In genomic region chr19:56343869-56344563, GRCm38 (mm10) we compare ENCODE assay signal across 10 mouse cellular contexts. TPM values are rescaled to one million over a fixed set of nuclear protein-coding genes. Genes with fewer than 3 reads are reported as not detected.
DNase-seq lines count a peak whose midpoint lies in the region; ATAC-seq lines count a peak whose summit lies in the region.
"Had no signal": no experiment of that assay in that cellular context is flagged by ENCODE, and none has a peak within 500 bp of the region (broad histone marks: within the 10 kb centered on the region; RNA-seq: fewer than 3 reads in every experiment).

No protein-coding gene starts in this region.

- no peaks in the 10 kb centered on the region for H3K9me3 ChIP-seq in forebrain, embryonic 15.5 days
- H3K9me3 ChIP-seq in midbrain, embryonic 16.5 days (replicated peaks; ENCODE audit: control insufficient read depth, low read length, poor library complexity, severe bottlenecking), result no peaks in the 10 kb centered on the region
- H3K9me3 ChIP-seq: limb, embryonic 13.5 days had no signal

- H3K4me1 ChIP-seq in forebrain, embryonic 15.5 days, result peaks cover 24% of the 10 kb centered on the region
- H3K4me1 ChIP-seq in midbrain, embryonic 16.5 days (ENCODE audit: control insufficient read depth, insufficient read depth, low read length), result peaks cover 22% of the 10 kb centered on the region

- H3K4me3 ChIP-seq in forebrain, embryonic 15.5 days, result peak overlapping the region; percentile 18; the same call in 1 of the 2 replicates
- H3K4me3 ChIP-seq in midbrain, embryonic 16.5 days (ENCODE audit: low read depth, low read length), result 0 out of 2 replicates have a peak overlapping the region, but pooled peaks have one; percentile 5
- H3K4me3 ChIP-seq: limb, embryonic 13.5 days had no signal

- peak; percentile 20 to 25 for DNase-seq in frontal cortex, adult 2 months (ENCODE audit: extremely low spot score in 1 of 2, low spot score in 1 of 2)
- no peak for DNase-seq in frontal cortex, postnatal 10 days (ENCODE audit: low spot score in 2 of 2)
- peak; percentile 65 for DNase-seq in adrenal gland, postnatal 14 days
- DNase-seq in urinary bladder, postnatal 25 days (ENCODE audit: low spot score), result no peak
- DNase-seq in T-cell, adult 2 months (ENCODE audit: low spot score), result no peak
- no peak for DNase-seq in kidney, adult 8-10 months
- DNase-seq: spleen, adult 18-20 months had no signal

- peak; percentile 54; the same call in 1 of the 2 replicates for ATAC-seq in forebrain, embryonic 15.5 days (replicated peaks)
- no peak for ATAC-seq in midbrain, embryonic 16.5 days

- no peak overlapping the region for H3K9ac ChIP-seq in forebrain, embryonic 15.5 days (replicated peaks)
- peak overlapping the region; percentile 36; the same call in 1 of the 2 replicates for H3K9ac ChIP-seq in midbrain, embryonic 16.5 days (ENCODE audit: low read depth, low read length)
- H3K9ac ChIP-seq: limb, embryonic 13.5 days had no signal

- H3K27me3 ChIP-seq in forebrain, embryonic 15.5 days, result no peaks in the 10 kb centered on the region
- H3K27me3 ChIP-seq in midbrain, embryonic 16.5 days (ENCODE audit: control insufficient read depth, insufficient read depth, low read depth, low read length), result no peaks in the 10 kb centered on the region

- 6% methylated on average over 26 of the region's 26 CpGs for WGBS in forebrain, embryonic 15.5 days
- 12% methylated on average over 26 of the region's 26 CpGs for WGBS in midbrain, embryonic 16.5 days

- no peak overlapping the region for H3K27ac ChIP-seq in forebrain, embryonic 15.5 days (replicated peaks)
- peak overlapping the region; percentile 39; the same call in 1 of the 2 replicates for H3K27ac ChIP-seq in midbrain, embryonic 16.5 days (ENCODE audit: low read length)
- H3K27ac ChIP-seq: limb, embryonic 13.5 days had no signal

- peak overlapping the region; percentile 30 for H3K4me2 ChIP-seq in forebrain, embryonic 15.5 days (replicated peaks)
- peak overlapping the region; percentile 34 for H3K4me2 ChIP-seq in midbrain, embryonic 16.5 days (ENCODE audit: low read length)
- H3K4me2 ChIP-seq: limb, embryonic 13.5 days had no signal

- no peaks in the 10 kb centered on the region for H3K36me3 ChIP-seq in forebrain, embryonic 15.5 days
- no peaks in the 10 kb centered on the region for H3K36me3 ChIP-seq in midbrain, embryonic 16.5 days (ENCODE audit: control insufficient read depth, insufficient read depth, low read length)
- H3K36me3 ChIP-seq: limb, embryonic 13.5 days had no signal

RNA-seq across cellular contexts. Expression of gene Nrap, which starts 45.8 kb away (rescaled TPM):
- 0.46 and 0.58 TPM in 2 replicates for polyA plus RNA-seq in frontal cortex, adult 2 months (2012; rRNA removed)
- total RNA-seq in adrenal gland, postnatal 14 days (2021), result 0.11 TPM in 2 replicates
- 0.41 and 0.45 TPM in 2 replicates for polyA plus RNA-seq in forebrain, embryonic 15.5 days (2015; fragmentation: Nextera tagmentation; extraction: Ambion mirVana)
- polyA plus RNA-seq in midbrain, embryonic 16.5 days (2015; fragmentation: Nextera tagmentation; extraction: Ambion mirVana), result 0.97 and 1.3 TPM in 2 replicates

RNA-seq across cellular contexts. Expression of gene Casp7, which starts 52.9 kb away (rescaled TPM):
- polyA plus RNA-seq in frontal cortex, adult 2 months (2012; rRNA removed), result 5.1 and 5.3 TPM in 2 replicates
- total RNA-seq in adrenal gland, postnatal 14 days (2021), result 13.7 and 15.7 TPM in 2 replicates
- 14.7 TPM in 2 replicates for polyA plus RNA-seq in forebrain, embryonic 15.5 days (2015; fragmentation: Nextera tagmentation; extraction: Ambion mirVana)
- polyA plus RNA-seq in midbrain, embryonic 16.5 days (2015; fragmentation: Nextera tagmentation; extraction: Ambion mirVana), result 22.2 and 26.0 TPM in 2 replicates

RNA-seq across cellular contexts. Expression of gene Habp2, which starts 57.1 kb away (rescaled TPM):
- polyA plus RNA-seq in frontal cortex, adult 2 months (2012; rRNA removed), result not detected in 2 replicates
- total RNA-seq in adrenal gland, postnatal 14 days (2021), result 0.86 and 19.1 TPM in 2 replicates
- polyA plus RNA-seq in forebrain, embryonic 15.5 days (2015; fragmentation: Nextera tagmentation; extraction: Ambion mirVana), result 0.06 TPM in 1 of 2 replicates, not detected in the other
- polyA plus RNA-seq in midbrain, embryonic 16.5 days (2015; fragmentation: Nextera tagmentation; extraction: Ambion mirVana), result 0.14 and 0.22 TPM in 2 replicates

Comparison
In these comparisons a context has a peak if more than half of its experiments do, and no peak if none do; other contexts are left out.
1. DNase-seq: peak in frontal cortex, adult 2 months (2 of 2) and adrenal gland, postnatal 14 days (single experiment); none in frontal cortex, postnatal 10 days (0 of 2), urinary bladder, postnatal 25 days (single experiment), T-cell, adult 2 months (single experiment) and kidney, adult 8-10 months (0 of 2).